Mouse (Mus musculus) heart, embryonic 15.5 days (tissue): Measurements from ENCODE around the gene S100a10. TPM values are rescaled to one million over a fixed set of nuclear protein-coding genes. Genes with fewer than 3 reads are reported as not detected.

Experiments
- ATAC-seq: fragments of 200-750 bp; cut with Nextera tagmentation; replicated peaks from 2 replicates; pipeline ENCODE4 v1.8.0; 2017; ENCODE audit warnings: low read depth, moderate TSS enrichment; ENCODE audit not compliant: insufficient number of reproducible peaks, insufficient read depth, low FRiP score
- H3K27ac ChIP-seq: fragments of 300-500 bp; sonication (generic); 2 replicates; pipeline ENCODE4 v1.5.1; 2015; ENCODE audit warnings: mild to moderate bottlenecking, inconsistent platforms
- H3K27me3 ChIP-seq: fragments of 300-500 bp; sonication (generic); 2 replicates; pipeline ENCODE4 v1.6.1; 2015; ENCODE audit warnings: inconsistent platforms
- H3K36me3 ChIP-seq: fragments of 300-500 bp; sonication (generic); 2 replicates; pipeline ENCODE4 v1.6.1; 2015; ENCODE audit warnings: mild to moderate bottlenecking, inconsistent platforms
- H3K4me1 ChIP-seq: fragments of 300-500 bp; sonication (generic); replicated peaks from 2 replicates; pipeline ENCODE4 v1.6.1; 2015; ENCODE audit warnings: inconsistent platforms
- H3K4me2 ChIP-seq: fragments of 300-500 bp; sonication (generic); 2 replicates; pipeline ENCODE4 v1.6.1; 2015; ENCODE audit warnings: inconsistent platforms, mild to moderate bottlenecking, moderate library complexity
- H3K4me3 ChIP-seq: fragments of 300-500 bp; sonication (generic); 2 replicates; pipeline ENCODE4 v1.5.1; 2015; ENCODE audit warnings: mild to moderate bottlenecking, inconsistent platforms
- H3K9ac ChIP-seq: fragments of 300-500 bp; sonication (generic); 2 replicates; pipeline ENCODE4 v1.6.1; 2015; ENCODE audit warnings: mild to moderate bottlenecking, inconsistent platforms
- H3K9me3 ChIP-seq: fragments of 300-500 bp; sonication (generic); replicated peaks from 2 replicates; pipeline ENCODE4 v1.6.1; 2016; ENCODE audit warnings: inconsistent platforms
- WGBS: fragments of 180-500 bp; shearing (Covaris S2); methylation state at CpG from one replicate; pipeline ENCODE4 v1.1.7; 2015; ENCODE audit warnings: mixed read lengths; 5-methylcytosine and 5-hydroxymethylcytosine counted together
- polyA plus RNA-seq: library from polyadenylated mRNA; unstranded; fragments of >200 nt; fragmentation: Nextera tagmentation; extraction: Ambion mirVana; gene quantifications from 2 replicates; pipeline ENCODE4 v1.2.1, GENCODE M21; 2015

The S100a10 gene
- polyA plus RNA-seq, 1 experiment from 2014 or later, result 250 TPM

DNA sequence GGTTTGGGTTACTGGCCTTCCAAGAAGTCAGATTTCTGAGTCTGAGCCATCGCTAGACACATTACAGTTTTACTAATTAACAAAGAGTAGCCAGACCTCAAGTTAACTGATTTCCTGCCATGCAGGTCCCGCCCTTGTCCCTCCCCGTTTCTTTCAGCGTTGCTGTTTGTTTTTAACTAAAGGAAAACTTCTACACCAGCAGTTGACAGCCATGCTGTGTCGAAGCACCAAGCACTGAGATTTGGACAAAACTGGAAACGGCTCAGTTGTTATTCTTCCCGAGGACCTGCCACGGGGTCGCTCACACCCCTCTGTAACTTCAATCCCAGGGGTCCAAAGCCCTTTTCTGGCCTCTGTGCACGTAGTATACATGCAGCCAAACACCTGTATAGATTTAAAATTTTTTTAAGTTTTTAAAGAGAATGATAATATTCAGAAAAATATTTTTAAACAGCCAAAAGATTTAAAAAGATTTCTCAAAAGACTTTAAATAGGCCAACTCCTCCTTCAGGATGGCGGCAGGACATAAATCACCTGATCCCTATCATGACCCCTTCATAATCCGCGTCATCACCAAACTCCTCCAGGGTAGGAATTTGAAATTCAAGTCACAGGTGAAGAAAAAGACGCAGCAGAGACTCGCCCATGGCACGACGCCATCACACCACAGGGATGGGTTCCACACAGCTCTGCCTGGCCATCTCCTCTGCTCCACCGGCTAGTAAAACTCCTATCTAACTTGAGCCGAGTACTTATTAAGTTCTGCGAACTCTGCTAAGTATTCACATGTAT lies 6.9 kb upstream of the S100a10 start:
- no peaks in the 10 kb centered on the region for H3K9me3 ChIP-seq
- no peaks in the 10 kb centered on the region for H3K27me3 ChIP-seq
- H3K4me3 ChIP-seq, result no peak overlapping the region
- H3K27ac ChIP-seq, result no peak overlapping the region
- H3K36me3 ChIP-seq, result no peaks in the 10 kb centered on the region
- H3K4me2 ChIP-seq, result no peak overlapping the region
- H3K4me1 ChIP-seq, result no peaks in the 10 kb centered on the region
- ATAC-seq, result no peak
- 63% methylated on average over 20 of the region's 20 CpGs for WGBS
- H3K9ac ChIP-seq, result no peak overlapping the region

- Histone ChIP-seq H3K4me2 (no peak overlapping the region), H3K27ac (no peak overlapping the region), H3K4me1 (no peaks in the 10 kb centered on the region), H3K9ac (no peak overlapping the region), H3K36me3 (no peaks in the 10 kb centered on the region), H3K9me3 (no peaks in the 10 kb centered on the region), H3K27me3 (no peaks in the 10 kb centered on the region), H3K4me3 (no peak overlapping the region)
- WGBS, result 63% methylated on average over 6 of the region's 6 CpGs
- no peak for ATAC-seq
Measured at GRCm38 (mm10) chr3:93548541-93549266, 6.2 kb upstream of the S100a10 start.

- 55% methylated on average over 4 of the region's 4 CpGs for WGBS
- Histone ChIP-seq H3K36me3 (no peaks in the 10 kb centered on the region), H3K4me2 (no peak overlapping the region), H3K9me3 (no peaks in the 10 kb centered on the region), H3K27me3 (no peaks in the 10 kb centered on the region), H3K4me3 (no peak overlapping the region), H3K9ac (no peak overlapping the region), H3K27ac (no peak overlapping the region), H3K4me1 (peaks cover 6% of the 10 kb centered on the region)
- ATAC-seq, result no peak
Measured at GRCm38 (mm10) chr3:93549986-93550385, 4.9 kb upstream of the S100a10 start.

DNA sequence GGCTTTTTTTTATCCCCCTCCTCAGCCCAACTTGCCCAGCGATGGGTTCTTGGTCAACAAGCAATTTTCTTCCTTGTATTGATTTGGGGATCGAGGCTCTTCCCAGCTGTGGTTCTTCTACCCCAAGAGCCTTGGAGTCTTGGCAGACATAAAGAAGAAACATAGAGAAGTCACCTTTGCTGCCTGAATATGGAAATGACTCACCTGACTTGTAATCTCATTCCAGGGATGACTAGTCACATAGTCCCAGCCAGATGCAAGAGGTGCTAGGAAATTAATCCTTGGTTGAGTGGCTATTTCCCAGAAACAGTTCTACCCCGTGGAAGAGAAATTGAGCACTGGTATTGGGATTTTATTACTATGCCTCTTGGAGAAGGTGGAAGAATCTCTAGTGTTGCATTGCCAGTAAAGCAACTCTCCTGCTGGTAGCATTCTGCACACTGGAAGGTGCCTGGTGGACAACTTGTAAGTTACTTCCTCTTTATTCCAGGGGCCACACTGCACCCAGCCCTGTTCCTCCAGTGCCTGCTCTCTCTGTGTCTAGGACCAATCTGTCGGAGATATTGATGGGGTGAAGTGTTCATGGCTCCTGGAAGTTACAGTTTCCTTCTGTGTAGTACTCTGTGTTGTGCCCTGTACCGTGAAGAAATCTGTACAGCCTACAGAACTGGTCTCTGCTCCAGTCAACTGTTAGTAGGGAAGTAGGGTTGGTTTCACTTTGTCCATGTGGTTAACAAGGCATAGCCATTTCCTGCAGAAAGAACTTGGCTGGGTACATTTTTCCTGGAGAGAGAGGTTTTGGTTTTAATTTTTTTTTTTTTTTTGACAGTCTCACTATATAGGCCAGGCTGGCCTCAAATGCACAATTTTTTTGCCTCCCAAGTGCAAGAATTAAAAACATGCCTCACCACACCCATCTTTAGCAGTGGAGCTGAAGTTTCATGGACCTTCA lies 2.7 kb upstream of the S100a10 start:
- no peak overlapping the region for H3K4me2 ChIP-seq
- no peak overlapping the region for H3K4me3 ChIP-seq
- no peak overlapping the region for H3K9ac ChIP-seq
- no peak for ATAC-seq
- H3K27me3 ChIP-seq, result no peaks in the 10 kb centered on the region
- no peaks in the 10 kb centered on the region for H3K9me3 ChIP-seq
- H3K36me3 ChIP-seq, result no peaks in the 10 kb centered on the region
- 69% methylated on average over 5 of the region's 5 CpGs for WGBS
- no peak overlapping the region for H3K27ac ChIP-seq
- H3K4me1 ChIP-seq, result peaks cover 20% of the 10 kb centered on the region

DNA sequence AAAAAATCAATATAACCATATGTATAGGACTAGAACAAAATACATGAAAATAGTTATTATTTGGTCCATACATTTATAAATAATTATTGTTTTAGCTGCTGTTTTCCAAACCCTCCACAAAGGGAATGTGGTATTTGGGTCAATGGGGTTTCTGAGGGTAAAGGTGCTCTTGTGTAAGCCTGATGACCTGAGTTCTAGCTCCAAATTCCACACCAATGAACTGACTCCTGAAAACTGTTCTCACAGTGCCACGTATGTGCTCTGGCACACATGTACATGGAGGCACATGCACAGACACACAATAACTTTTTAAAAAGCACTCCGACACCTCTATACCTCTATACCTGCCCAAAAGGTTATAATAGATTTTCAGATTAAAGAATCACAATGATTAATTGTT lies 1.6 kb upstream of the S100a10 start:
- ATAC-seq, result no peak
- Histone ChIP-seq H3K9me3 (no peaks in the 10 kb centered on the region), H3K4me2 (no peak overlapping the region), H3K4me3 (no peak overlapping the region), H3K36me3 (no peaks in the 10 kb centered on the region), H3K9ac (no peak overlapping the region), H3K27ac (no peak overlapping the region), H3K27me3 (no peaks in the 10 kb centered on the region), H3K4me1 (peaks cover 28% of the 10 kb centered on the region)
- 91% methylated on average over 2 of the region's 2 CpGs for WGBS

GRCm38 (mm10) chr3:93553765-93554378 lies 1.0 kb upstream of the S100a10 start:
- Histone ChIP-seq H3K27me3 (no peaks in the 10 kb centered on the region), H3K4me2 (peak overlapping the region; percentile 86), H3K27ac (0 out of 2 replicates have a peak overlapping the region, but pooled peaks have one; percentile 74), H3K4me3 (no peak overlapping the region), H3K36me3 (no peaks in the 10 kb centered on the region), H3K9ac (no peak overlapping the region), H3K4me1 (peaks cover 32% of the 10 kb centered on the region), H3K9me3 (no peaks in the 10 kb centered on the region)
- 61% methylated on average over 9 of the region's 9 CpGs for WGBS
- no peak for ATAC-seq

- Histone ChIP-seq H3K4me3 (peak overlapping the region; percentile 72), H3K9me3 (no peaks in the 10 kb centered on the region), H3K27me3 (no peaks in the 10 kb centered on the region), H3K36me3 (no peaks in the 10 kb centered on the region), H3K4me2 (peak overlapping the region; percentile 86), H3K27ac (peak overlapping the region; percentile 74), H3K9ac (peak overlapping the region; percentile 70), H3K4me1 (peaks cover 32% of the 10 kb centered on the region)
- WGBS, result 16% methylated on average over 13 of the region's 13 CpGs
- ATAC-seq, result peak; percentile 13
Measured at GRCm38 (mm10) chr3:93554379-93554980, 400 bp upstream of the S100a10 start.

DNA sequence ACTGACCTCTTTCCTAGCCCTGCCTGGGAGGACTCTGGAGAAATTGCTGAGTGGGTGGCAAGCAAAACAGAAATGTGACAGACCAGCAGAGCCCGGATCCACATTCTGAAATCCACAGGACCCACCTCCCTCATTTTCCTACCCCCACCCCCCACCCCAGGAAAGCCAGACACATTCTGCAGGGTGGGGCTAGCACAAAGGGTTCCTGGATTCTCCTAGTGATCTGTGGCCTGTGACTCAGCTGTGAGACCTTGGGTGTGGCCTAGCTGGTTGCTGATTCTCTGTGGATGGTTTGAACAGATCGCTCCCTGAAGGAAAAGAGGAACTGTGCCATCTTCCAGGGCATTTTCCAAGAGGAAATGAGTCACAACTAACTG lies 986 bp downstream of the S100a10 start:
- peaks cover 32% of the 10 kb centered on the region for H3K4me1 ChIP-seq
- H3K36me3 ChIP-seq, result peaks cover 2% of the 10 kb centered on the region
- H3K27me3 ChIP-seq, result no peaks in the 10 kb centered on the region
- H3K9me3 ChIP-seq, result no peaks in the 10 kb centered on the region
- peak overlapping the region; percentile 70; the same call in 1 of the 2 replicates for H3K9ac ChIP-seq
- peak overlapping the region; percentile 92 for H3K27ac ChIP-seq
- peak overlapping the region; percentile 86 for H3K4me2 ChIP-seq
- WGBS, result 7% methylated on average over 2 of the region's 2 CpGs
- peak; percentile 56; the same call in 1 of the 2 replicates for ATAC-seq
- peak overlapping the region; percentile 72 for H3K4me3 ChIP-seq

GRCm38 (mm10) chr3:93556599-93556998 lies 1.7 kb downstream of the S100a10 start:
- WGBS, result 39% methylated on average over 1 of the region's 1 CpGs
- Histone ChIP-seq H3K36me3 (peaks cover 8% of the 10 kb centered on the region), H3K4me3 (peak overlapping the region; percentile 72), H3K9me3 (no peaks in the 10 kb centered on the region), H3K4me1 (peaks cover 32% of the 10 kb centered on the region), H3K27ac (0 out of 2 replicates have a peak overlapping the region, but pooled peaks have one; percentile 92), H3K9ac (no peak overlapping the region), H3K4me2 (peak overlapping the region; percentile 86), H3K27me3 (no peaks in the 10 kb centered on the region)
- ATAC-seq, result no peak

DNA sequence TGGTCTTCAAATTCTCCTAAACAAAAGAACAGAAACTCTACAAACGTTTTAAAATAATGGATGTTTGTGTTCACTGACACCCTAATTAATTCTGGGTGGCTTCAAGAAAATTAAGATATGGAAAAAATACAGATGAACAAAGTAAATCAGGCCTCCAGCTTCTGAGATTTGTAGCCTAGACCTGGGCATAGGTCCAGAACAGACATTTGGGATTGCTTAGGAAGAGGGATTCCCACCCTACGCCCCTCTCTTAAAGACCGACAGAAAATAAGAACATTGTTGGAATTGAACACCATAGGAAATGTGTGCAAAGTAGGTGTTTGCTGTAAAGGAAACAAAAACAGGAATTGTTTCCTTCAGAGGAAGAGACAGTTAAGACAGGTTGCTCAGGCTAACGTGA lies 2.6 kb downstream of the S100a10 start:
- H3K4me3 ChIP-seq, result no peak overlapping the region
- peaks cover 32% of the 10 kb centered on the region for H3K4me1 ChIP-seq
- H3K36me3 ChIP-seq, result peaks cover 16% of the 10 kb centered on the region
- no peak for ATAC-seq
- peak overlapping the region; percentile 33 for H3K4me2 ChIP-seq
- no peak overlapping the region for H3K9ac ChIP-seq
- WGBS, result 53% methylated on average over 4 of the region's 4 CpGs
- H3K27ac ChIP-seq, result no peak overlapping the region
- no peaks in the 10 kb centered on the region for H3K9me3 ChIP-seq
- H3K27me3 ChIP-seq, result no peaks in the 10 kb centered on the region
